Mouse (Mus musculus): ENCODE results near the gene Apopt1. TPM values are rescaled to one million over a fixed set of nuclear protein-coding genes. Genes with fewer than 3 reads are reported as not detected.
"Not testable (repeated sequence)": the region's sequence is repeated elsewhere in the genome, so short reads cannot be mapped to it uniquely, and the experiment has no call there.

Gene Apopt1
- total and polyA plus RNA-seq, 2 experiments: 24.3 to 78.4 TPM

DNA sequence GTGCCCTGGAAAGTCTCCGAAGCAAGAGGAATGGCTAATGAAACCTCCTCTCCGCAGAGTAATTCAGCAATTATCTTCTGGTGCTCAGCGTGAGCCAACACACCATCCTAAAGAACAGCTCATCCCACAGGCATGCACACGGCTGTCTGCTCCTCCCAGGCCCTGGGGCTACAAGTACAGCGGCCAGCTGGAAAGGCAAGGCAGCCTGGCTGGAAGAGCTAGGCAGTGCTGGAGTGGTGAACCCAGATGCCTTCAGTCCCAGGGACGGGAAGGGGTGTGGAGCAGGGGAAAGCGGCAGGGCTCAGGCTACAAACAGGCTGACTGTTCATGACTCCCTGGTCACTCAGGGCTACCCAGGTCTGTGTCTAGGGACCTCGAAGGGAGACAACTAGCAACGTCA lies 8.5 kb upstream of the Apopt1 start:
- no peak for DNase-seq (ENCODE audit: extremely low read depth, low read depth, low spot score)
- 64% methylated on average over 9 of the region's 9 CpGs for WGBS
- Histone ChIP-seq H3K4me1 (ENCODE audit: control insufficient read depth, insufficient read depth, low read length) (peaks cover 4% of the 10 kb centered on the region; the same call in 1 of the 2 replicates), H3K79me2 (ENCODE audit: control insufficient read depth, insufficient read depth, low read length) (no peaks in the 10 kb centered on the region), H3K27me3 (ENCODE audit: control insufficient read depth, insufficient read depth, low read length) (no peaks in the 10 kb centered on the region), H3K36me3 (ENCODE audit: control insufficient read depth, insufficient read depth, low read length) (peaks cover 5% of the 10 kb centered on the region; the same call in 1 of the 2 replicates), H3K27ac (replicated peaks; ENCODE audit: insufficient read depth, low read depth, low read length) (peak overlapping the region; percentile 25; the same call in 1 of the 2 replicates), H3K4me3 (ENCODE audit: insufficient read depth, low read depth, low read length) (no peak overlapping the region), H3K9ac (ENCODE audit: low read depth, low read length) (no peak overlapping the region)
- TF ChIP-seq CTCF (IDR thresholded peaks at IDR 0.05; ENCODE audit: low read depth, low read length): no peak
- TF ChIP-seq POLR2A (IDR thresholded peaks at IDR 0.05; ENCODE audit: extremely low read depth, insufficient read depth, low read length): no peak

DNA sequence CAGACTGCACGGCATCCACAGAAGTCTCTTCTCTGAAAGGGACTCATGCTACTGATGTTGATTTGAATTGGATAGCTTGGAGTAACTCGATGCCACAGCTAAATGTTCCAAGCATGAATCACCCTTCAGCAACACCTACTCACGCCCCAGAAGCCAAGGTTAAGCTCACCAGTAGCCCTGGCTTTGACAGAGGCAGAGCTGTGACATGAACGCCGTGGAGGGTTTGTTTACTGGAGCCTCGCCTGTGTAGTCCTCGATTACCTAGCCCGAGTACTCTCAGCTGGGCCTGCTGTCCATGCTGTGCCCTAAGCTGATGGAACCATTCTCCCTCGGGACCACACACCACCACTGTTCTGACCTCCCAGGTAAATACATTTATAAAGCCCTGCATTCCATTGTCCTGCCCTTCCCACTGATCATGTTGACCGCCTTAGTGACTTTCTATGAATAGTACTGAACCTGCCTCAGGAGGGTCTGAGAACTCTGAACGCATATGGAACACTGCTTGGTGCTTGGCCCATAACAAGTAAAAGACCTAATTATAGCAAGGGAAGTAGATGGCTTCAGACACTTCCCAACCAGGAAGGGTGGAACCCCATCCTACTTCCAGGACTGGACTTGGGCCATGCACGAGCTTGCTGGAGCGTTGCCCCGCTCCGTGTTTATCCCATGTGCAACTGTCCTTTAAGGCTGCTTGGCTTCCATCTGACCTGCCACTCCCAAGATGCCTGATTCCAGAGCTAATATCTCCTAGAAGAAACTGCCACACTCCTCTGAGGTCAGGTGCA lies 7.7 kb upstream of the Apopt1 start:
- no peak for DNase-seq (ENCODE audit: extremely low read depth, low read depth, low spot score)
- TF ChIP-seq CTCF (IDR thresholded peaks at IDR 0.05; ENCODE audit: low read depth, low read length) (no peak), POLR2A (IDR thresholded peaks at IDR 0.05; ENCODE audit: extremely low read depth, insufficient read depth, low read length) (no peak)
- WGBS: 46% methylated on average over 15 of the region's 15 CpGs
- H3K27me3 ChIP-seq (ENCODE audit: control insufficient read depth, insufficient read depth, low read length): no peaks in the 10 kb centered on the region
- H3K9ac ChIP-seq (ENCODE audit: low read depth, low read length): no peak overlapping the region
- H3K4me1 ChIP-seq (ENCODE audit: control insufficient read depth, insufficient read depth, low read length): peaks cover 4% of the 10 kb centered on the region; the same call in 1 of the 2 replicates
- peak overlapping the region; percentile 25 for H3K27ac ChIP-seq (replicated peaks; ENCODE audit: insufficient read depth, low read depth, low read length)
- H3K79me2 ChIP-seq (ENCODE audit: control insufficient read depth, insufficient read depth, low read length): no peaks in the 10 kb centered on the region
- H3K36me3 ChIP-seq (ENCODE audit: control insufficient read depth, insufficient read depth, low read length): peaks cover 10% of the 10 kb centered on the region
- H3K4me3 ChIP-seq (ENCODE audit: insufficient read depth, low read depth, low read length): no peak overlapping the region

DNA sequence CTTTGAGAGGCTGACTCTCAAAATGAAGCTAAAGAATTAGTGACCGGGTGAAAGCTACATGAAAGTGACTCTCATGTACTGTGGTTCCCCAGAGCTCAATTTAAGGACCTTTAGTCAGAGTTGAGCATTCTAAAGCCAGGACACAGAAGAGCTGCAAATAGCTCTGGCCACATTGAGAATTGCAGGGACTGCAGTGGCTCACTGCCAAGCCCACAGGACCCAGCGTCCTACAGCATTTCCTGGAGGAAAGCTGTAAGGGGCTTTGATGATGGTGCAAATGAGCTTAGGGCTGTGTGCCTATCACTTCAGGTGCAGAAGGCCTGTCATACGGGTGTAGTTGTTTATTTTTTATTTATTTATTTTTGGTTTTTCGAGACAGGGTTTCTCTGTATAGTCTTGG lies 4.9 kb upstream of the Apopt1 start:
- H3K4me1 ChIP-seq (ENCODE audit: control insufficient read depth, insufficient read depth, low read length): peaks cover 11% of the 10 kb centered on the region
- no peak overlapping the region for H3K4me3 ChIP-seq (ENCODE audit: insufficient read depth, low read depth, low read length)
- peaks cover 4% of the 10 kb centered on the region; the same call in 1 of the 2 replicates for H3K79me2 ChIP-seq (ENCODE audit: control insufficient read depth, insufficient read depth, low read length)
- WGBS: 77% methylated on average over 4 of the region's 4 CpGs
- peaks cover 13% of the 10 kb centered on the region for H3K36me3 ChIP-seq (ENCODE audit: control insufficient read depth, insufficient read depth, low read length)
- no peaks in the 10 kb centered on the region for H3K27me3 ChIP-seq (ENCODE audit: control insufficient read depth, insufficient read depth, low read length)
- H3K27ac ChIP-seq (replicated peaks; ENCODE audit: insufficient read depth, low read depth, low read length): no peak overlapping the region
- H3K9ac ChIP-seq (ENCODE audit: low read depth, low read length): no peak overlapping the region
- no peak for DNase-seq (ENCODE audit: extremely low read depth, low read depth, low spot score)
- no peak for TF ChIP-seq CTCF (IDR thresholded peaks at IDR 0.05; ENCODE audit: low read depth, low read length)
- TF ChIP-seq POLR2A (IDR thresholded peaks at IDR 0.05; ENCODE audit: extremely low read depth, insufficient read depth, low read length): no peak

DNA sequence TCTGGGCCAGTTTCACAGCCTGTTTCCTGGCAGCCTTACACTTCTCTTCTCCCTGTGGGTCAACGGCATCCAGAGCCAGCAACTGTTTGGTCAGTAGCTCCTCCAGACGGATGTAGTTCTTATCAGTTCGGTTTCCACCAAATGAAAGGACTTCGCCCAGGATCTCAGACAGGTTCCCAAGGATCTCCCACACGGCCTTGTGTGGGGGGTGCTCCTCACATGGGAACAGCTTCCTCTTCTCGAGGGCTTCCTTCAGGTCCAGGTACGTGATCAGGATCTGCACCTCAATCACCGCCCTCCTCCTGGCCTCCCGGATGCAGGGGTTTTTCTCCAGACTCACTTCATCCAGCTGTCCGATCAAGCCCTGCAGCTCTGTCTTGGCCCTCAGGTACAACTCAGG lies 3.0 kb upstream of the Apopt1 start:
- H3K36me3 ChIP-seq (ENCODE audit: control insufficient read depth, insufficient read depth, low read length): peaks cover 13% of the 10 kb centered on the region
- DNase-seq (ENCODE audit: extremely low read depth, low read depth, low spot score): no peak
- H3K27ac ChIP-seq (replicated peaks; ENCODE audit: insufficient read depth, low read depth, low read length): no peak overlapping the region
- H3K4me3 ChIP-seq (ENCODE audit: insufficient read depth, low read depth, low read length): no peak overlapping the region
- TF ChIP-seq POLR2A (IDR thresholded peaks at IDR 0.05; ENCODE audit: extremely low read depth, insufficient read depth, low read length): no peak
- TF ChIP-seq CTCF (IDR thresholded peaks at IDR 0.05; ENCODE audit: low read depth, low read length): no peak
- peaks cover 8% of the 10 kb centered on the region; the same call in 1 of the 2 replicates for H3K79me2 ChIP-seq (ENCODE audit: control insufficient read depth, insufficient read depth, low read length)
- H3K4me1 ChIP-seq (ENCODE audit: control insufficient read depth, insufficient read depth, low read length): peaks cover 11% of the 10 kb centered on the region
- WGBS: 75% methylated on average over 10 of the region's 10 CpGs
- no peaks in the 10 kb centered on the region for H3K27me3 ChIP-seq (ENCODE audit: control insufficient read depth, insufficient read depth, low read length)
- H3K9ac ChIP-seq (ENCODE audit: low read depth, low read length): no peak overlapping the region

DNA sequence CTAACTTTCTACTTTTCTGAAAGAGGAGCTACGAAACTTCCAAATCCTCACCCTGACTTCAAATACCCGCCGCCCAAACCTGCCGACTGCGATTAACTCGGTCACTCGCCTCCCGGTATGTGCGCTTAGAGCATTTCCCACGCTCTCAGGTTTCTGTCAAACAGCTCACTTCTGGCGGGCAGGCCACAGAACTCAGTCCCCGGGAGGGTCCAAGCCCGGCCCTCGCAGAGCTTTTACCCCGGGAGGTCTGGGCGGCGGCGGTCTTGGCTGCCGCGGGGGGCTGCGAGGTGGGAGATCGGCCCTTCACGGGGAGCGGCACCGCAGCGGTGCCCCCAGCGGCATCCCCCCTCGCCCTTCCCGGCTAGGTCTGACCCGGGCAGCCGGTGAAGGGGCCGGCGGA lies 585 bp upstream of the Apopt1 start:
- peak overlapping the region; percentile 23; the same call in 1 of the 2 replicates for H3K27ac ChIP-seq (replicated peaks; ENCODE audit: insufficient read depth, low read depth, low read length)
- TF ChIP-seq CTCF (IDR thresholded peaks at IDR 0.05; ENCODE audit: low read depth, low read length): no peak
- no peak for TF ChIP-seq POLR2A (IDR thresholded peaks at IDR 0.05; ENCODE audit: extremely low read depth, insufficient read depth, low read length)
- no peaks in the 10 kb centered on the region for H3K27me3 ChIP-seq (ENCODE audit: control insufficient read depth, insufficient read depth, low read length)
- peak overlapping the region; percentile 78 for H3K9ac ChIP-seq (ENCODE audit: low read depth, low read length)
- peaks cover 8% of the 10 kb centered on the region; the same call in 1 of the 2 replicates for H3K79me2 ChIP-seq (ENCODE audit: control insufficient read depth, insufficient read depth, low read length)
- 0% methylated on average over 32 of the region's 33 CpGs for WGBS
- no peak for DNase-seq (ENCODE audit: extremely low read depth, low read depth, low spot score)
- peaks cover 13% of the 10 kb centered on the region for H3K36me3 ChIP-seq (ENCODE audit: control insufficient read depth, insufficient read depth, low read length)
- H3K4me3 ChIP-seq (ENCODE audit: insufficient read depth, low read depth, low read length): peak overlapping the region; percentile 75
- H3K4me1 ChIP-seq (ENCODE audit: control insufficient read depth, insufficient read depth, low read length): peaks cover 10% of the 10 kb centered on the region

DNA sequence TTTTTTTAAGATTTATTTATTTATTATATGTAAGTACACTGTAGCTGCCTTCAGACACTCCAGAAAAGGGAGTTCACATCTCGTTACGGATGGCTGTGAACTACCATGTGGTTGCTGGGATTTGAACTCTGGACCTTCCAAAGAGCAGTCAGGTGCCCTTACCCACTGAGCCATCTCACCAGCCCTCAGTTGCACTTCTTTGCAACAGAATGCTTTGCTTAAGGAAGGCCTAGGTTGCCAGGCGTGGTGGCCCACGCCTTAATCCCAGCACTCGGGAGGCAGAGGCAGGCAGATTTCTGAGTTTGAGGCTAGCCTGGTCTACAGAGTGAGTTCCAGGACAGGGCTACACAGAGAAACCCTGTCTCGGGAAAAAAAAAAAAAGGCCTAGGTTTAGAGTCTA lies 819 bp downstream of the Apopt1 start:
- H3K79me2 ChIP-seq (ENCODE audit: control insufficient read depth, insufficient read depth, low read length); H3K27ac ChIP-seq (replicated peaks; ENCODE audit: insufficient read depth, low read depth, low read length); H3K9ac ChIP-seq (ENCODE audit: low read depth, low read length); H3K4me3 ChIP-seq (ENCODE audit: insufficient read depth, low read depth, low read length); H3K4me1 ChIP-seq (ENCODE audit: control insufficient read depth, insufficient read depth, low read length); DNase-seq (ENCODE audit: extremely low read depth, low read depth, low spot score); H3K27me3 ChIP-seq (ENCODE audit: control insufficient read depth, insufficient read depth, low read length): not testable (repeated sequence)
- WGBS: 60% methylated on average over 6 of the region's 6 CpGs
- peaks cover 11% of the 10 kb centered on the region for H3K36me3 ChIP-seq (ENCODE audit: control insufficient read depth, insufficient read depth, low read length)

All from liver, adult 2 months (tissue).